Mouse (Mus musculus) testis, adult 2 months (tissue): ENCODE measurements at regions not wholly inside any gene's neighbourhood (a gene's known extent, or its start where the extent isn't known, plus 50 kb on each side); places are given as distances from the start of the nearest gene placed in this dataset.

Experiments used
- CTCF ChIP-seq: fragments of 200-500 bp; IDR thresholded peaks from 2 replicates; pipeline ENCODE4 v1.5.1; 2012; ENCODE audit warnings: low read depth, mild to moderate bottlenecking, inconsistent platforms, low read length, moderate library complexity; ENCODE audit not compliant: control insufficient read depth, insufficient read depth, insufficient replicate concordance
- POLR2A ChIP-seq: fragments of 200-500 bp; IDR thresholded peaks from 2 replicates; pipeline ENCODE4 v1.6.1; 2012; ENCODE audit warnings: low read depth, mild to moderate bottlenecking, inconsistent platforms, low read length, moderate library complexity; ENCODE audit not compliant: control insufficient read depth

- no peak for TF ChIP-seq POLR2A
- TF ChIP-seq CTCF, result no peak
These were observed 146.7 kb upstream of the Kif2a start for GRCm38 (mm10) chr13:107168599-107169149.
